Mouse (Mus musculus) skeletal muscle tissue, postnatal 0 days (tissue): ENCODE results near the gene Slc9a6. TPM values are rescaled to one million over a fixed set of nuclear protein-coding genes. Genes with fewer than 3 reads are reported as not detected.

Experiments used
- microRNA-seq, 2 experiments: library from miRNA; unstranded; fragments of <30 nt; microRNA quantifications; one replicate each; pipeline ENCODE4; 2016
- polyA plus RNA-seq: library from polyadenylated mRNA; unstranded; fragments of >200 nt; fragmentation: Nextera tagmentation; extraction: Ambion mirVana; gene quantifications from 2 replicates; pipeline ENCODE4 v1.2.1, GENCODE M21; 2015

Gene Slc9a6
- 7.4 and 8.2 TPM in 2 replicates for polyA plus RNA-seq

DNA sequence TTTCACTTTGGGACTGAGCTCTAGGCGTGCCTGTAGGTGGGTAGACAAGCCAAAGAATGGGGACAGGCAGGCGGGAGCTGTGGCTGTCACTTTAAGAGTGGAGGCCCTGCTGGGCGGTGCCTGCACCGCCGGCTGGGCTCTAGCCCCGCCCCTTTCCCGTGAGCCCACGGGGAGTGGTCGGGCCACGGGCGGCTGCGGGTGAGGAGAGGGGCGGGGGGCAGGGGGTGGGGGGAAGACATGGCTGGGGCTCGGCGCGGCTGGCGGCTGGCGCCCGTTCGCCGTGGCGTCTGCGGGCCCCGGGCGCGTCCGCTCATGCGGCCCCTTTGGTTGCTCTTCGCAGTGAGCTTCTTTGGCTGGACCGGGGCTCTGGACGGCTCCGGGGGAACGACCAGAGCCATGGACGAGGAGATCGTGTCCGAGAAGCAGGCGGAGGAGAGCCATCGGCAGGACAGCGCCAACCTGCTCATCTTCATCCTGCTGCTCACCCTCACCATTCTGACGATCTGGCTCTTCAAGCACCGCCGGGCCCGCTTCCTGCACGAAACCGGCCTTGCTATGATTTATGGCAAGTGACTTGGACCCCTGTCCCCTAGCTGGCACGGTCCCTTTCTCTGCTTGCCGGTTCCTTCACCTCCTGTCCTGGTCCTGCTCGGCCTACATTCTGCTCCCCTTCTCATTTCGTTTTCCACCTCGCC, at the start of gene Slc9a6:
TSS of gene Slc9a6 (plus strand) at position 135 of the 695 bp plus-strand sequence.

DNA sequence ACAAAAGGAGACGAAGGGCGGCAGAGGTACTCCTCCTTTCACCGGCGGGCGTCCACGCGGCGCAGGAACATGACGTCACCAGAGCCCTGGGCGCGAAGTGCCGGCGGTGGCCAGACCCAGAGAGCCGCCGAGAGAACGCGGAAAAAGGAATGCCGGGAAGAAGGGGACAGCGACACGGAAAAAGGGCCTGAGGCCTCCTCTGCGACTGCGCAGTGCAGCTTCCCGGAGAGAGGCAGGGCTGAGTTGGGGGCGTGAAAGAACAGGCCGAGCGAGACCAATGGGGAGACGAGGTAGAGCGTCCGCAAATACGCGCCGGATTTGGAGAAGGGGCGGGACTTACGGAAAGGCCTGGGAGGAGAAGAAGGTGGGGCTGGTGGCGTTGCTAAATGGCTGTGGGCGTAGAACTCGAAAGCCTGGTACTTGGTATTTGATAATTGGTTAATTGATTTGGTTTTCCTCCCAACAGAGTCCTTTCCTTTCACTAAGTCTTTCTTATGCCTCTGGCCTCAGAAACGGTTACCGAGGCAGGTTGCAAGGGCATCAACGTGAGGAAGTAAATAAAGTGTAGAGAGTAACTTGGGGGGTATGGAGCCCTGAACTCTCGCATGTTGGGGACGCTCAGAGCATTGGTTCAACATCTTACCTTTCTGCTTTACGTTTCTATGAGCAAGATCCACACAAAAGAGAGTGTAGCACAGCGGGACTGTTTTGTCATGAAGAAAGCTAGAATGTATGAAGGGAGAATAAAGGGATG, 11.5 kb upstream of the Slc9a6 start, which contains the start of gene Mmgt1:
TSS of gene Mmgt1 (minus strand) at position 183 of the 754 bp plus-strand sequence.

Small RNA genes lying within 50 kb of the gene (microRNA-seq; reads per million reads assigned to microRNA genes)
- 0 to 0.10 reads per million in 2 experiments for gene Mir5116

Other genes with a start within 250 kb of the Slc9a6 start
- 0.17 and 0.22 TPM in 2 replicates for gene Smim10l2a, start 235.2 kb upstream of the Slc9a6 start, polyA plus RNA-seq
- gene Gm2174, start 161.8 kb upstream of the Slc9a6 start, polyA plus RNA-seq, result 3.8 and 4.0 TPM in 2 replicates
- 13.9 and 14.4 TPM in 2 replicates for gene Ints6l, start 154.9 kb upstream of the Slc9a6 start, polyA plus RNA-seq
- gene Gm10477, start 85.0 kb upstream of the Slc9a6 start, polyA plus RNA-seq, result not detected in 2 replicates
- gene Gm648, start 60.2 kb upstream of the Slc9a6 start, polyA plus RNA-seq, result not detected in 2 replicates
- 11.1 and 11.2 TPM in 2 replicates for gene Mmgt1, start 11.7 kb upstream of the Slc9a6 start, polyA plus RNA-seq
- gene Fhl1, start 122.0 kb downstream of the Slc9a6 start, polyA plus RNA-seq, result 2,770 and 3,254 TPM in 2 replicates
- gene Map7d3, start 212.6 kb downstream of the Slc9a6 start, polyA plus RNA-seq, result 4.3 and 4.5 TPM in 2 replicates